Mouse (Mus musculus) intestine, postnatal 0 days (tissue): ENCODE measurements around the gene Crk. TPM values are rescaled to one million over a fixed set of nuclear protein-coding genes. Genes with fewer than 3 reads are reported as not detected.

Experiments
- ATAC-seq: fragments of 200-750 bp; cut with Nextera tagmentation; 2 replicates; pipeline ENCODE4 v1.8.0; 2017; ENCODE audit warnings: mild to moderate bottlenecking, moderate TSS enrichment, moderate library complexity
- H3K27ac ChIP-seq: fragments of 300-500 bp; sonication (generic); 2 replicates; pipeline ENCODE4 v1.5.1; 2014; ENCODE audit warnings: mild to moderate bottlenecking, low read depth, low read length, moderate library complexity
- H3K27me3 ChIP-seq: fragments of 300-500 bp; sonication (generic); replicated peaks from 2 replicates; pipeline ENCODE4 v1.6.1; 2014; ENCODE audit warnings: low read length, mixed read lengths; ENCODE audit not compliant: control insufficient read depth, insufficient read depth
- H3K36me3 ChIP-seq: fragments of 300-500 bp; sonication (generic); 2 replicates; pipeline ENCODE4 v1.6.1; 2014; ENCODE audit warnings: mild to moderate bottlenecking, moderate library complexity; ENCODE audit not compliant: control insufficient read depth, insufficient read depth
- H3K4me1 ChIP-seq: fragments of 300-500 bp; sonication (generic); replicated peaks from 2 replicates; pipeline ENCODE4 v1.6.1; 2014; ENCODE audit warnings: antibody characterized with exemption, low read length, mixed read lengths; ENCODE audit not compliant: control insufficient read depth, insufficient read depth
- H3K4me2 ChIP-seq: fragments of 300-500 bp; sonication (generic); replicated peaks from 2 replicates; pipeline ENCODE4 v1.6.1; 2014; ENCODE audit warnings: low read depth, mild to moderate bottlenecking, moderate library complexity
- H3K4me3 ChIP-seq: fragments of 300-500 bp; sonication (generic); 2 replicates; pipeline ENCODE4 v1.5.1; 2014; ENCODE audit warnings: low read depth, low read length
- H3K9ac ChIP-seq: fragments of 300-500 bp; sonication (generic); 2 replicates; pipeline ENCODE4 v1.6.1; 2014; ENCODE audit warnings: mild to moderate bottlenecking, low read depth, low read length
- H3K9me3 ChIP-seq: fragments of 300-500 bp; sonication (generic); 2 replicates; pipeline ENCODE4 v1.6.1; 2016; ENCODE audit warnings: mixed run types; ENCODE audit not compliant: control insufficient read depth
- CTCF ChIP-seq: sonication (generic); IDR thresholded peaks from 2 replicates; pipeline ENCODE4 v1.5.1; 2016; ENCODE audit warnings: low read depth, mild to moderate bottlenecking, control low read depth, antibody characterized with exemption, moderate library complexity
- WGBS: fragments of 180-500 bp; shearing (Covaris S2); extraction: QIAGEN DNeasy Blood & Tissue Kit; methylation state at CpG from one replicate; pipeline ENCODE4 v1.1.7; 2014; 5-methylcytosine and 5-hydroxymethylcytosine counted together
- polyA plus RNA-seq: library from polyadenylated mRNA; unstranded; fragments of >200 nt; fragmentation: Nextera tagmentation; extraction: Ambion mirVana; gene quantifications from 2 replicates; pipeline ENCODE4 v1.2.1, GENCODE M21; 2015

Crk gene
- polyA plus RNA-seq, 1 experiment from 2014 or later: 64.8 TPM

DNA sequence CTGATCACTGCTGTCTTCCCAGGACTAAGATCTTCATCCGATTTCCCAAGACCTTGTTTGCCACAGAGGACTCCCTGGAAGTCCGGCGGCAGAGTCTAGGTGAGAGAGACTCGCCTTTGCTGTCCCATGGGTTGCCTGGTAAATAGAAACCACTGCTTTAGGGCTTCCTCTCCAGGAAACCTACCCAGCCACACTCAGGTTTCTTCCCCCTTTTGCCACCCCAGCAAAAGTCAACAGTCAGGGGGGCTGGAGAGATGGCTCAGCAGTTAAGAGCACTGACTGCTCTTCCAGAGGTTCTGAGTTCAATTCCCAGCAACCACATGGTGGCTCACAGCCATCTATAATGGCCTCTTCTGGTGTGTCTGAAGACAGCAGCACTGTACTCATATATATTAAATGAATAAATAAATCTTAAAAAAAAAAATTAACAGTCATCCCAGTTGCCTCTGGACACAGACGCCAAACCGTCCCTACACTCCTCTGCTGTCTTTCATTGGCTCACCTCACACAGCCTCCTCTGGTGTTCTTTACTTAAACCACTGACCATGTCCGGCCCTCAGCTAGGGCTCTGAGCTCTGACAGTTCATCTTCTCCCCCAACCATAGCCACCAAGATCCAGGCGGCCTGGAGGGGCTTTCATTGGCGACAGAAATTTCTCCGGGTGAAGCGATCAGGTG, 9.7 kb upstream of the Crk start:
- TF ChIP-seq CTCF: no peak
- Histone ChIP-seq H3K9ac (no peak overlapping the region), H3K4me3 (no peak overlapping the region), H3K27ac (no peak overlapping the region), H3K4me1 (no peaks in the 10 kb centered on the region), H3K9me3 (no peaks in the 10 kb centered on the region), H3K27me3 (no peaks in the 10 kb centered on the region), H3K36me3 (peaks cover 88% of the 10 kb centered on the region), H3K4me2 (no peak overlapping the region)
- 85% methylated on average over 11 of the region's 11 CpGs for WGBS
- ATAC-seq: no peak

DNA sequence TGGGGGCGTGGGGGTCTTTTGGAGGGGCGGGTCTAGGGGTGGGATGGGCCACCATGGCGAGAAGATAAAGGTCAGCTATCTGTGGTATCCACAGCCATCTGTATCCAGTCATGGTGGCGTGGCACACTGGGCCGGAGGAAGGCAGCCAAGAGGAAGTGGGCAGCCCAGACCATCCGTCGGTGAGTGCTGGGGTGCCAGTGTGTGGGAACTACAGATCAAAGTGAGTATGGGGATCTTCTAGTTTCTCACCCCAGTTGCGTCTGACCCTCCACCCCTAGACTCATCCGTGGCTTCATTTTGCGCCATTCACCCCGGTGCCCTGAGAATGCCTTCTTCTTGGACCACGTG, 9.2 kb upstream of the Crk start:
- Histone ChIP-seq H3K27ac (no peak overlapping the region), H3K4me1 (no peaks in the 10 kb centered on the region), H3K27me3 (no peaks in the 10 kb centered on the region), H3K9me3 (no peaks in the 10 kb centered on the region), H3K36me3 (peaks cover 86% of the 10 kb centered on the region), H3K4me3 (no peak overlapping the region), H3K9ac (no peak overlapping the region), H3K4me2 (no peak overlapping the region)
- 97% methylated on average over 12 of the region's 12 CpGs for WGBS
- ATAC-seq: no peak
- no peak for TF ChIP-seq CTCF

DNA sequence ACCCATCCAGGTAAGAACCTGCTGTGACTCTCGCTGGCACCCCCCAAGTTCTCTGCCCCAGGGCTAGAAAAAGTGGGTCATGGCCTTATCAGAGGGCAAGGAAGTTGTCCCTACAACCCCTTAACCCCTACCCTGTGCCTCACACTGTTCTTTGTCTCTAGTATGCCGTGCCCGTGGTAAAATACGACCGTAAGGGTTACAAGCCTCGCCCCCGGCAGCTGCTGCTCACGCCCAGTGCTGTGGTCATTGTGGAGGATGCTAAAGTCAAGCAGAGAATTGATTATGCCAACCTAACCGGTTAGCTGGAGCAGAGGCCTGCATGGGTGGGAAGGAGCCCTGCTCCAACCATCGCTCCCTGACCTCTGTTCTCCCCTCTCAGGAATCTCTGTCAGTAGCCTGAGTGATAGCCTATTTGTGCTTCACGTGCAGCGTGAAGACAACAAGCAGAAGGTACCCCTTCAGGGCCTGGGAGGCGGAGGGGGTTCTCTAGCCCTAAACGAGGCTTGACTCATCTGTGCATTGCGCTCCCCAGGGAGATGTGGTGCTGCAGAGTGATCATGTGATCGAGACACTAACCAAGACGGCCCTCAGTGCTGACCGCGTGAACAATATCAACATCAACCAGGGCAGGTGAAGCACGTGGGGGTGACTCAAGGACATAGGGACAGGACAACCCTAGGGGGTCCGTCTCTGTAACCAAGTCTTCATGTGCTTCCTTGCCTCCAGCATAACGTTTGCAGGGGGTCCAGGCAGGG, 7.5 kb upstream of the Crk start:
- no peak overlapping the region for H3K9ac ChIP-seq
- WGBS: 83% methylated on average over 22 of the region's 22 CpGs
- H3K27me3 ChIP-seq: no peaks in the 10 kb centered on the region
- H3K4me3 ChIP-seq: no peak overlapping the region
- no peak for ATAC-seq
- H3K4me2 ChIP-seq: no peak overlapping the region
- no peak for TF ChIP-seq CTCF
- no peak overlapping the region; the same call in 1 of the 2 replicates for H3K27ac ChIP-seq
- no peaks in the 10 kb centered on the region for H3K9me3 ChIP-seq
- no peaks in the 10 kb centered on the region for H3K4me1 ChIP-seq
- H3K36me3 ChIP-seq: peaks cover 70% of the 10 kb centered on the region

DNA sequence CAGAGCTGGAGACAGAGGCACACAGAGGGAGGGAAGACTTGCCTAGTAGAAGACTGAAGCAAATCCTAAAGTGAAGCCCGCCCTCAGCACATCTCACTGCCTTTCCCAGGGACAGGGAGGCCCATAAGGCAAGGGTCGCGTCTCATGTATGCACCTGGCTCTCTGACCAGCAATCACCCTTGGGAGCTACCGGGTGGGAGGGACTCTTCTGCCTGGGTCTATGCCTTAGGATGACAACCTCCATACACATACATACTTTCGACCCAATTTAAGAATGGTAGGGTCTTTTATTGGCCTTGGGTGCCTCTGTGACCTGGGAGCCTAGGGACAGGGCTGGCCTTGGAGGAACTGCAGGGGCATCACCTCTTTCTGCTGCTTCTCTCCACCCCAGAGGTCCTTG, 5.6 kb upstream of the Crk start:
- Histone ChIP-seq H3K4me1 (no peaks in the 10 kb centered on the region), H3K4me3 (no peak overlapping the region), H3K27me3 (no peaks in the 10 kb centered on the region), H3K27ac (no peak overlapping the region), H3K9ac (no peak overlapping the region), H3K4me2 (no peak overlapping the region), H3K9me3 (no peaks in the 10 kb centered on the region), H3K36me3 (peaks cover 54% of the 10 kb centered on the region)
- WGBS: 92% methylated on average over 5 of the region's 5 CpGs
- no peak for ATAC-seq
- TF ChIP-seq CTCF: no peak

DNA sequence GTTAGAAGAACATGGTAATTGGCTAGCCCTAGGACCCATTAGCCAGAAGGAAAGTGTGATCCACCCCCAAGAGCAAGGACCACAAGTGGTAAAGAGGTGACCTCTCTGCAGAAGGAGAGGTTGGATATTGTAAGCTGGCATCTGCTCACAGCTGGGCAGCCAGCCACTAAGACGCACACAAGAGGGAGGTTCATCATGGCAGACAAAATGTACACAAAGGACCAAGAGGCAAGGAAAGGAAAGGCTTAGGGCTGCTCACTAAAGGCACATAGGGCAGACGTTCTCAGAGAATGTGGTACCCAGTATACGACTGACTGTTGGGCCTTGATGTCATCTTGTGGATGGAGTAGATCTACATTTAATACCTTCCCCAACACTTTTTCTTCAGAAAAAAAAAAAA, 4.2 kb upstream of the Crk start:
- no peak overlapping the region for H3K4me3 ChIP-seq
- peaks cover 39% of the 10 kb centered on the region for H3K36me3 ChIP-seq
- no peak overlapping the region for H3K9ac ChIP-seq
- no peaks in the 10 kb centered on the region for H3K9me3 ChIP-seq
- no peaks in the 10 kb centered on the region for H3K27me3 ChIP-seq
- H3K4me2 ChIP-seq: no peak overlapping the region
- TF ChIP-seq CTCF: no peak
- 71% methylated on average over 3 of the region's 3 CpGs for WGBS
- H3K4me1 ChIP-seq: no peaks in the 10 kb centered on the region
- no peak overlapping the region for H3K27ac ChIP-seq
- ATAC-seq: no peak

DNA sequence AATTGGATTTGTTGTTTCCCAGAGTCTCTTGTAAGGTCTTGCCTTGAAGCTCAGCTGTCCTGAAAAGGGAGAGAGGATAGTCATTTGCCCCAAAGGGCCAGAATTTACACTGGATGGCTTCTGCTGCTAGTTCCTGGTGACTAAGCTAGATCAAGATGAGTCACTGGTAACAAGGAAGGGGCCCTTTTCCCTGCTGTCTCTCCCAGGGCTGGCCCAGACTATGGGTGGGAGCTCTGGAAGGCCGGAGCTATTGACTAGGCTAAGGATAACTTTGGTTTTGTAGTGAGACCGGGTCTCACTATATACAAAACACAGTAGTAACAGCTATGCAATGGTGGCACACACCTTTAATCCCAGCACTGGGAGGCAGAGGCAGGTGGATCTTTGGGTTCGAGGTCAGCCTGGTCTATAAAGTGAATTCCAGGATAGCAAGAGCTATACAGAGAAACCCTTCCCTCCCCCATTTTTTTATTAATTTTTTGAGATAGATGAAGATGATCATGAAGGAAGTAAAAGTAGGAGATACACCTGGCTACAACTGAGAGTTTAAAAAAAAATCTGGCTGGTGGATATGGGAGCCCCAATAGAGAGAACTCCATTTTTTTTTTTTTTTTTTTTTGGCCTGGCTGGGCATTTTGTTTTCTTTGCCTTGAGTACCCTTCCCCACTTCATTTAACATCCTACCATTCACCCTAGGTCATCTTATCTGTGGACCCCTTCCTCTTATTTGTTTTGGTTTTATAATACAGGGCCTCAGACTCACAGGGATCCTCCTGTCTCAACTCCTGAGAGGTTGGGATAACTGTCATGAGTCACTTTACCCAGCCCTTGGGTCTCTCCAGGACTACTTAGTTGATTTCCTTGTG, 945 bp upstream of the Crk start:
- Histone ChIP-seq H3K4me1 (peaks cover 4% of the 10 kb centered on the region), H3K4me3 (peak overlapping the region; percentile 98), H3K9me3 (no peaks in the 10 kb centered on the region), H3K27ac (peak overlapping the region; percentile 96), H3K9ac (no peak overlapping the region), H3K36me3 (peaks cover 10% of the 10 kb centered on the region; the same call in 1 of the 2 replicates), H3K27me3 (no peaks in the 10 kb centered on the region), H3K4me2 (peak overlapping the region; percentile 75)
- no peak for TF ChIP-seq CTCF
- peak; percentile 28 for ATAC-seq
- WGBS: 66% methylated on average over 3 of the region's 3 CpGs
